Mouse (Mus musculus): ENCODE data around the gene 4933416C03Rik.

The 4933416C03Rik gene

DNA sequence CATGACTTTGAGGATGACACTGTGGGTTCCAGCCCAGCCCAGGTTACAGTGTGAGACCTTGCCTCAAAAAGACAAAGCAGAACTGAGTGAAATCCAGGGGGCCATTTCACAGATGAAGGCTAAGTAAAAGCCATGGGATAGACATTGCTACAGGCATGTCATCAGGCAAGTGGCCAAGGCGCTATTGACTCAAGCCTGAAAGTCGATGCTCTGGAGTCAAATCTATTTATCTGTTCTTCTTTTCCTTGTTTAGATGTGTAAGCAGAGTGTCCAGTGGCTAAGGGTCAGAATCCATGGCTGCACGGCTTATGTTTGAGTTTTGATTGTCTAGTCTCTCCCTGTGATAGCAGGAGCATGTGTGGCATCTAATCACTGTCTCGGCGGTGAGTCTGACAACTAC is 35.1 kb downstream of the 4933416C03Rik start:
- no peak for DNase-seq

DNA sequence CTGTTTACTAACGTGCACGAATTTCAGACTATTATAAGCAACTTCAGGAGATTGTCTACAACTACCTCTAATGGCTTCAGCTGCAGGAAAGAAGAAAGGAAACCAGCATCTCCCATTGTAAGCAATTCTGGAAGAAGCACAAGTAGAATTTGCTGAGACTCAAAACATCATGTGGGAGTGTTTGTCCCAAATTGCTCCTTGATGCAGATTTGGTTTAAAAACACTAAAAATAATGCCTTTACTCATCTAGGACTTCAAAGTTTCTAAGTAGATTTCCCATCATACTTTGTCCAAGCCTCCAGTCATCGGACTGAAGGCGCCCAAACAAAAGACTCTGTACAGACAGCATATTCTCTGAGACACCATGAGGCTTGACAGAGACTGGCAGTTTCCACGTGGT is 37.8 kb downstream of the 4933416C03Rik start:
- DNase-seq, result no peak

Measured in cerebellum, adult 8-10 months (tissue).